In genomic region chr10:128590193-128590690, GRCm38 (mm10) we compare ENCODE assay signal across 8 mouse cellular contexts. TPM values are rescaled to one million over a fixed set of nuclear protein-coding genes. Genes with fewer than 3 reads are reported as not detected.
A peak's percentile ranks its signal among the peaks of the same experiment; 100 is the strongest.
DNase-seq lines count a peak whose midpoint lies in the region; ATAC-seq and TF ChIP-seq lines count a peak whose summit lies in the region.

No protein-coding gene starts in this region.

- peaks cover 9% of the 10 kb centered on the region for H3K4me1 ChIP-seq in hindbrain, embryonic 16.5 days (ENCODE audit: control insufficient read depth, insufficient read depth, low read depth, low read length)
- H3K4me1 ChIP-seq in limb, embryonic 14.5 days (ENCODE audit: control insufficient read depth, insufficient read depth, low read length): peaks cover 7% of the 10 kb centered on the region; the same call in 1 of the 2 replicates
- peaks cover 18% of the 10 kb centered on the region for H3K4me1 ChIP-seq in midbrain, embryonic 13.5 days (replicated peaks)

- ATAC-seq in hindbrain, embryonic 16.5 days: peak; percentile 41; the same call in 1 of the 2 replicates
- ATAC-seq in limb, embryonic 14.5 days (ENCODE audit: low FRiP score, low read depth): peak; percentile 64
- ATAC-seq in midbrain, embryonic 13.5 days: peak; percentile 73

- DNase-seq in layer of hippocampus, adult 2 months (ENCODE audit: low spot score in 2 of 2): peak in 1 of 2 experiments; percentile 55
- DNase-seq in layer of hippocampus, adult 8-10 months (ENCODE audit: low spot score in 2 of 2): no peak
- DNase-seq in cerebellum, adult 9-10 months: peak; percentile 67
- peak; percentile 74 for DNase-seq in forelimb bud, embryonic 11.5 days (ENCODE audit: low read depth, low spot score)
- DNase-seq in limb, embryonic 14.5 days (ENCODE audit: low spot score): peak; percentile 72
- DNase-seq in spleen, postnatal 4 days (ENCODE audit: low spot score in 2 of 2): peak; percentile 38 to 83

- H3K9me3 ChIP-seq in hindbrain, embryonic 16.5 days (ENCODE audit: control insufficient read depth, low read length): no peaks in the 10 kb centered on the region
- no peaks in the 10 kb centered on the region for H3K9me3 ChIP-seq in limb, embryonic 14.5 days (ENCODE audit: control insufficient read depth, low read length)
- no peaks in the 10 kb centered on the region for H3K9me3 ChIP-seq in midbrain, embryonic 13.5 days

- H3K9ac ChIP-seq in hindbrain, embryonic 16.5 days (ENCODE audit: low read depth, low read length): peak overlapping the region; percentile 67
- peak overlapping the region; percentile 55 for H3K9ac ChIP-seq in limb, embryonic 14.5 days (ENCODE audit: low read depth, low read length, severe bottlenecking)
- H3K9ac ChIP-seq in midbrain, embryonic 13.5 days (replicated peaks): peak overlapping the region; percentile 62

- H3K36me3 ChIP-seq in hindbrain, embryonic 16.5 days (ENCODE audit: control insufficient read depth, insufficient read depth, low read length): no peaks in the 10 kb centered on the region
- no peaks in the 10 kb centered on the region for H3K36me3 ChIP-seq in limb, embryonic 14.5 days (ENCODE audit: control insufficient read depth, insufficient read depth, low read length)
- no peaks in the 10 kb centered on the region for H3K36me3 ChIP-seq in midbrain, embryonic 13.5 days

- peaks cover 38% of the 10 kb centered on the region for H3K27me3 ChIP-seq in hindbrain, embryonic 16.5 days (replicated peaks; ENCODE audit: control insufficient read depth, insufficient read depth, low read length)
- H3K27me3 ChIP-seq in limb, embryonic 14.5 days (ENCODE audit: control insufficient read depth, insufficient read depth, low read length): peaks cover 31% of the 10 kb centered on the region
- H3K27me3 ChIP-seq in midbrain, embryonic 13.5 days: peaks cover 56% of the 10 kb centered on the region

- peak; percentile 88 for TF ChIP-seq CTCF in layer of hippocampus, adult 2 months (conservative IDR thresholded peaks at IDR 0.05)

- no peak for TF ChIP-seq POLR2A in limb, embryonic 14.5 days (IDR thresholded peaks at IDR 0.05; ENCODE audit: borderline replicate concordance, extremely low read depth, insufficient read depth, insufficient read length)

- 0% methylated on average over 41 of the region's 43 CpGs for WGBS in hindbrain, embryonic 16.5 days
- WGBS in limb, embryonic 14.5 days: under 1% methylated on average over 31 of the region's 43 CpGs
- 0% methylated on average over 43 of the region's 43 CpGs for WGBS in midbrain, embryonic 13.5 days

- H3K27ac ChIP-seq in layer of hippocampus, adult 2 months: peak overlapping the region; percentile 25; the same call in 1 of the 2 replicates
- no peak overlapping the region for H3K27ac ChIP-seq in hindbrain, embryonic 16.5 days (ENCODE audit: low read depth, low read length)
- peak overlapping the region; percentile 67 for H3K27ac ChIP-seq in limb, embryonic 14.5 days (replicated peaks; ENCODE audit: low read depth, low read length)
- H3K27ac ChIP-seq in midbrain, embryonic 13.5 days: no peak overlapping the region

- H3K4me2 ChIP-seq in hindbrain, embryonic 16.5 days (ENCODE audit: low read length): peak overlapping the region; percentile 99
- H3K4me2 ChIP-seq in limb, embryonic 14.5 days (replicated peaks; ENCODE audit: low read depth, low read length, severe bottlenecking): peak overlapping the region; percentile 99
- H3K4me2 ChIP-seq in midbrain, embryonic 13.5 days (replicated peaks): peak overlapping the region; percentile 93

- peak overlapping the region; percentile 65 for H3K4me3 ChIP-seq in layer of hippocampus, adult 2 months
- peak overlapping the region; percentile 66 for H3K4me3 ChIP-seq in hindbrain, embryonic 16.5 days (ENCODE audit: low read length)
- peak overlapping the region; percentile 62 for H3K4me3 ChIP-seq in limb, embryonic 14.5 days (replicated peaks; ENCODE audit: low read length)
- H3K4me3 ChIP-seq in midbrain, embryonic 13.5 days (replicated peaks): peak overlapping the region; percentile 62

RNA-seq across cellular contexts. Expression of gene Erbb3, which starts 0.8 kb away (rescaled TPM):
- total RNA-seq in layer of hippocampus, adult 2 months (2021): 1 to 10 TPM; 5.7 to 5.9 TPM
- total RNA-seq in layer of hippocampus, adult 8-10 months (2022): 1 to 10 TPM; 6.8 to 8.4 (median 8.1) TPM
- polyA plus RNA-seq in hindbrain, embryonic 16.5 days (2015; fragmentation: Nextera tagmentation; extraction: Ambion mirVana): 1.3 and 1.6 TPM in 2 replicates
- 17.5 and 18.2 TPM in 2 replicates for polyA plus RNA-seq in limb, embryonic 14.5 days (2012; rRNA removed)
- 19.6 and 21.1 TPM in 2 replicates for polyA plus RNA-seq in limb, embryonic 14.5 days (2014; fragmentation: Nextera tagmentation; extraction: Ambion mirVana)
- polyA plus RNA-seq in midbrain, embryonic 13.5 days (2015; fragmentation: Nextera tagmentation; extraction: Ambion mirVana): 0.13 and 0.19 TPM in 2 replicates

RNA-seq across cellular contexts. Expression of gene Pa2g4, which starts 24.5 kb away (rescaled TPM):
- 10 to 100 TPM; 61.4 to 64.4 TPM for total RNA-seq in layer of hippocampus, adult 2 months (2021)
- 10 to 100 TPM; 58.7 to 62.0 (median 59.0) TPM for total RNA-seq in layer of hippocampus, adult 8-10 months (2022)
- polyA plus RNA-seq in hindbrain, embryonic 16.5 days (2015; fragmentation: Nextera tagmentation; extraction: Ambion mirVana): 128 and 130 TPM in 2 replicates
- polyA plus RNA-seq in limb, embryonic 14.5 days (2012; rRNA removed): 111 and 186 TPM in 2 replicates
- polyA plus RNA-seq in limb, embryonic 14.5 days (2014; fragmentation: Nextera tagmentation; extraction: Ambion mirVana): 207 and 210 TPM in 2 replicates
- polyA plus RNA-seq in midbrain, embryonic 13.5 days (2015; fragmentation: Nextera tagmentation; extraction: Ambion mirVana): 139 TPM in 2 replicates

RNA-seq across cellular contexts. Expression of gene Rps26, which starts 36.3 kb away (rescaled TPM):
- total RNA-seq in layer of hippocampus, adult 2 months (2021): 100 to 1,000 TPM; 283 to 303 TPM
- total RNA-seq in layer of hippocampus, adult 8-10 months (2022): 100 to 1,000 TPM; 141 to 325 (median 239) TPM
- 296 and 313 TPM in 2 replicates for polyA plus RNA-seq in hindbrain, embryonic 16.5 days (2015; fragmentation: Nextera tagmentation; extraction: Ambion mirVana)
- polyA plus RNA-seq in limb, embryonic 14.5 days (2012; rRNA removed): 1,619 and 1,662 TPM in 2 replicates
- 1,135 and 1,177 TPM in 2 replicates for polyA plus RNA-seq in limb, embryonic 14.5 days (2014; fragmentation: Nextera tagmentation; extraction: Ambion mirVana)
- polyA plus RNA-seq in midbrain, embryonic 13.5 days (2015; fragmentation: Nextera tagmentation; extraction: Ambion mirVana): 461 and 477 TPM in 2 replicates

RNA-seq across cellular contexts. Expression of gene Rpl41, which starts 41.1 kb away (rescaled TPM):
- 1,000 to 10,000 TPM; 1,438 to 1,486 TPM for total RNA-seq in layer of hippocampus, adult 2 months (2021)
- 1,000 to 10,000 TPM; 1,259 to 1,817 (median 1,529) TPM for total RNA-seq in layer of hippocampus, adult 8-10 months (2022)
- 2,004 and 2,091 TPM in 2 replicates for polyA plus RNA-seq in hindbrain, embryonic 16.5 days (2015; fragmentation: Nextera tagmentation; extraction: Ambion mirVana)
- 2,621 and 3,931 TPM in 2 replicates for polyA plus RNA-seq in limb, embryonic 14.5 days (2012; rRNA removed)
- 4,572 and 4,920 TPM in 2 replicates for polyA plus RNA-seq in limb, embryonic 14.5 days (2014; fragmentation: Nextera tagmentation; extraction: Ambion mirVana)
- 2,545 and 2,595 TPM in 2 replicates for polyA plus RNA-seq in midbrain, embryonic 13.5 days (2015; fragmentation: Nextera tagmentation; extraction: Ambion mirVana)

RNA-seq across cellular contexts. Expression of gene Zc3h10, which starts 42.7 kb away (rescaled TPM):
- total RNA-seq in layer of hippocampus, adult 2 months (2021): 10 to 100 TPM; 12.2 to 14.3 TPM
- total RNA-seq in layer of hippocampus, adult 8-10 months (2022): 10 to 100 TPM; 12.7 to 17.0 (median 15.2) TPM
- 16.7 and 17.0 TPM in 2 replicates for polyA plus RNA-seq in hindbrain, embryonic 16.5 days (2015; fragmentation: Nextera tagmentation; extraction: Ambion mirVana)
- polyA plus RNA-seq in limb, embryonic 14.5 days (2012; rRNA removed): 15.2 and 17.2 TPM in 2 replicates
- 13.7 and 14.5 TPM in 2 replicates for polyA plus RNA-seq in limb, embryonic 14.5 days (2014; fragmentation: Nextera tagmentation; extraction: Ambion mirVana)
- 23.3 and 24.2 TPM in 2 replicates for polyA plus RNA-seq in midbrain, embryonic 13.5 days (2015; fragmentation: Nextera tagmentation; extraction: Ambion mirVana)

Comparison
In these comparisons a context has a peak if more than half of its experiments do, and no peak if none do; other contexts are left out.
1. DNase-seq: peak in cerebellum, adult 9-10 months (single experiment), forelimb bud, embryonic 11.5 days (single experiment), limb, embryonic 14.5 days (single experiment) and spleen, postnatal 4 days (2 of 2); none in layer of hippocampus, adult 8-10 months (0 of 2).
2. H3K27ac ChIP-seq: peak in layer of hippocampus, adult 2 months (single experiment) and limb, embryonic 14.5 days (single experiment); none in hindbrain, embryonic 16.5 days (single experiment) and midbrain, embryonic 13.5 days (single experiment).
3. Peak in every context shown above with its lines, with median percentiles within 50 percentile points of each other: H3K4me3 ChIP-seq, ATAC-seq, H3K4me2 ChIP-seq and H3K9ac ChIP-seq.